Mouse (Mus musculus) E14TG2a.4 (cell line): ENCODE measurements around the gene Qrich2.

ENCODE experiments used
- CTCF ChIP-seq: conservative IDR thresholded peaks from 2 replicates; pipeline ENCODE4 v1.5.1; 2014; ENCODE audit warnings: low read length
- NANOG ChIP-seq: IDR thresholded peaks from 2 replicates; pipeline ENCODE4 v1.6.1; 2014; ENCODE audit warnings: borderline replicate concordance, low read length, mixed read lengths
- POU5F1 ChIP-seq: IDR thresholded peaks from 2 replicates; pipeline ENCODE4 v1.6.1; 2014; ENCODE audit warnings: low read length, borderline replicate concordance

- TF ChIP-seq CTCF, result no peak
- TF ChIP-seq POU5F1, result no peak
- no peak for TF ChIP-seq NANOG
Measured at GRCm38 (mm10) chr11:116512154-116512553, 46.1 kb upstream of the Qrich2 start.
